Mouse (Mus musculus) embryonic facial prominence, embryonic 10.5 days (tissue): ENCODE measurements around the gene Trank1. TPM values are rescaled to one million over a fixed set of nuclear protein-coding genes. Genes with fewer than 3 reads are reported as not detected.
A peak's percentile ranks its signal among the peaks of the same experiment; 100 is the strongest.

ENCODE experiments used
- DNase-seq: peaks from one replicate; pipeline ENCODE4 v3.0.0-alpha.2; 2017; ENCODE audit warnings: low spot score
- H3K27ac ChIP-seq: fragments of 300-500 bp; sonication (generic); replicated peaks from 2 replicates; pipeline ENCODE4 v1.5.1; 2016; ENCODE audit warnings: mild to moderate bottlenecking
- H3K27me3 ChIP-seq: fragments of 300-500 bp; sonication (generic); replicated peaks from 2 replicates; pipeline ENCODE4 v1.6.1; 2016; ENCODE audit warnings: low read depth, mild to moderate bottlenecking; ENCODE audit not compliant: poor library complexity, severe bottlenecking
- H3K36me3 ChIP-seq: fragments of 300-500 bp; sonication (generic); replicated peaks from 2 replicates; pipeline ENCODE4 v1.6.1; 2016; ENCODE audit warnings: mild to moderate bottlenecking, moderate library complexity
- H3K4me1 ChIP-seq: fragments of 300-500 bp; sonication (generic); 2 replicates; pipeline ENCODE4 v1.6.1; 2016
- H3K4me3 ChIP-seq: fragments of 300-500 bp; sonication (generic); 2 replicates; pipeline ENCODE4 v1.5.1; 2016; ENCODE audit warnings: mild to moderate bottlenecking, moderate library complexity
- H3K9me3 ChIP-seq: fragments of 300-500 bp; sonication (generic); 2 replicates; pipeline ENCODE4 v1.6.1; 2016; ENCODE audit warnings: mild to moderate bottlenecking
- WGBS: fragments of 180-500 bp; shearing (Covaris S2); methylation state at CpG from one replicate; pipeline ENCODE4 v1.1.7; 2016; 5-methylcytosine and 5-hydroxymethylcytosine counted together
- polyA plus RNA-seq: library from polyadenylated mRNA; unstranded; fragments of >200 nt; fragmentation: Nextera tagmentation; extraction: Ambion mirVana; gene quantifications from 2 replicates; pipeline ENCODE4 v1.2.1, GENCODE M21; 2016

Gene Trank1
- polyA plus RNA-seq, 1 experiment from 2014 or later: 0.09 TPM

DNA sequence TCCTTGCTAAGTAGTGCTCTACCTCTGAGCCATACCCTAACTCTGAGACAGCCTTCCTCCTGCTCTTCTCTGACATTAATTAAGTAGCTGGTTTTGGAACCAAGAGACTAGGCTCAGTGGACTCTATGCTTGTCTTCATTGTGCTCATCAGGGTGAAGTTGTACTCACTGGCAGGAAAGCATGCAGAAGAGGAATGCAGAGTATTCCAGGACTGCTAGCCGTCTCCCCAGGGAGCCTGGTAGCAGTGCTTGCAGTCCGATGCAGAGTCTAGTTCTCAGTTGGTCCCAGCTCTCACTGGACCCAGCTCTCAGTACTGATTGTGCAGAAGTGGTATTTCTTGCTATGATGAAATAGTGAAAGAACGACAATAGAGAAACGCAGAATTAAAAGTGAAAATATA is 43.5 kb downstream of the Trank1 start:
- no peaks in the 10 kb centered on the region for H3K36me3 ChIP-seq
- no peaks in the 10 kb centered on the region for H3K27me3 ChIP-seq
- peaks cover 11% of the 10 kb centered on the region; the same call in 1 of the 2 replicates for H3K4me1 ChIP-seq
- H3K9me3 ChIP-seq: no peaks in the 10 kb centered on the region
- WGBS: 52% methylated on average over 4 of the region's 4 CpGs
- H3K4me3 ChIP-seq: no peak overlapping the region
- no peak overlapping the region for H3K27ac ChIP-seq
- no peak for DNase-seq

DNA sequence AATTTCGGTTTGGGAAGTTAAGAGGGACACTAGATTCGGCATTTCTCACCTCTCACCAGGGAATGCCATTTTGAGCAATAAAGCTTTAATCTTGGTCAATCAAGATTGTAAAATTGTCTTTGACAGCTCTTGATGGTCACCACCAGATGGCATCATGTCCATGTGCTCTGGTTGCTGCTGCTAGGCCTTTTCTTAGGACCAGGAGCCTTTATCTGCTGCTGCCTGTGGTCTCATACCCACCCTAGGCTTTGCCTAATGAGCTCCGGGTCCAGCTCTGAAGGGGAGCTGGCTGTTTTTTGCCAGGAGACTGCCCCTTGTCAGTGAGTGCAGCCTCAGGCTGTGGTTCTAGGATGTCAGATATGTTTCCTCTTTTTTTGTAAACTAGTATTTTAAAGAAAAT is 44.8 kb downstream of the Trank1 start:
- H3K27ac ChIP-seq: no peak overlapping the region
- WGBS: 40% methylated on average over 3 of the region's 3 CpGs
- H3K9me3 ChIP-seq: no peaks in the 10 kb centered on the region

DNA sequence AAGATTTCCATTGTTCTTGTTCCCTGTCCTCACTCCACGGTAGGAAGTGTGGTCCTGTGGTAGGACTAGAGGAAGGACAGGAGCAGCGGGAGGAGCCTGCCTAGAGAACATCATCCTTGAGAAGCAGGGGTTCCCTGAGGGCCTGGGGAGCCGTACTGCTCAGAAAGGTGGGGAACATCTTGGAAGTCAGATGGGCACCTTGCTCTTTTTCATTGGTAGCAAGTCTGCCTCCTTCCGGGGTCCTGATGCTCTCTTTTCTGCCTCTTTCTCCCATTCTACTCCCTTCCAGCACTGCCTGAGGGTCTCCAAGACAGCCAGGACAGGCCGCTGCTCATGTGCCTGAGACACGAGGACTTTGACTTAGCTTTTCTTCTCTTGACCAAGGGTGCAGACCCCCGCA is 52.1 kb downstream of the Trank1 start:
- 69% methylated on average over 7 of the region's 7 CpGs for WGBS
- no peak for DNase-seq

More for the DNA sequence above, 44.8 kb downstream of the Trank1 start:
- Histone ChIP-seq H3K27me3 (no peaks in the 10 kb centered on the region), H3K36me3 (no peaks in the 10 kb centered on the region), H3K4me1 (peaks cover 11% of the 10 kb centered on the region; the same call in 1 of the 2 replicates), H3K4me3 (no peak overlapping the region)
- DNase-seq: peak; percentile 35

DNA sequence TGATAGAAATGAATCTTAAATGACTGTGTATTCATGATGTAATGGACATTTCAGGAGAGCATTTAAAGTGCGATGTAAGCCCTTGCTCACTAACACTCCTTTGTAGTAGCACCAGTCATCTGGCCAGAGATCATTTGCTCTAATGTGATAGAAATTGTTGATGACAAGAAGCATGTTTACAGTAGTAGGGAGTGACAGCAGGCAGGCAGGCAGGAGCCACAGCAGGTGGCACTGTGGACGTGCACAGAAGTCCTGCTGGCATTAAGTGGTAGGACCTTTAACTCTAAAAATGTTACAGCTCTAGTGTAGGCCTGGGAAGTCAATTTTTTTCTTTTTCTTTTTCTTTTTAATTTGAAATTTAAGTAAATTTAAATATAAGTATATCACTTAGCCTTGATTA is 56.2 kb downstream of the Trank1 start:
- Histone ChIP-seq H3K36me3 (no peaks in the 10 kb centered on the region), H3K27me3 (no peaks in the 10 kb centered on the region), H3K27ac (no peak overlapping the region), H3K9me3 (no peaks in the 10 kb centered on the region), H3K4me3 (no peak overlapping the region), H3K4me1 (peaks cover 10% of the 10 kb centered on the region)
- no peak for DNase-seq
- WGBS: 70% methylated on average over 2 of the region's 2 CpGs

More for the DNA sequence above, 52.1 kb downstream of the Trank1 start:
- Histone ChIP-seq H3K4me3 (no peak overlapping the region), H3K27ac (peak overlapping the region; percentile 54), H3K9me3 (no peaks in the 10 kb centered on the region), H3K4me1 (peaks cover 14% of the 10 kb centered on the region), H3K27me3 (no peaks in the 10 kb centered on the region), H3K36me3 (no peaks in the 10 kb centered on the region)

DNA sequence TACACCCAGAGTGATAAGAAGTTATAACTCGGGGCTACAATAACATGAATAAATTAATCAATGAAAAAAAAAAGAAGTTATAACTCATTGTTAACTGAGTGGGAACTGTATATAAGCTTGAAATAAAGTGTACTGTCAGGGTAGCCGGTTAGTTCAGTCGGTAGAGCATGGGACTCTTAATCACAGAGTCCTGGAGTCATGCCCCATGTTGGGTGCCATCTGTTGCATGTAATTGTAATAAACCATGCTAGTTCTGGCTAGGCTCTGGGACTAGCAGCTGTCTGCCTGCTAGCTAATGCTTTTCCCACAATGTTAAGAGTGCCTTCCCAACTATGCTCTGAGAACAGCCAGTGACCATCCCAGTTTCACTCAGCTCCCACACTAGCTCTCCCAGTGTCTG is 60.5 kb downstream of the Trank1 start:
- H3K4me3 ChIP-seq: no peak overlapping the region
- DNase-seq: no peak
- no peaks in the 10 kb centered on the region for H3K36me3 ChIP-seq
- H3K4me1 ChIP-seq: no peaks in the 10 kb centered on the region
- no peaks in the 10 kb centered on the region for H3K27me3 ChIP-seq
- no peaks in the 10 kb centered on the region for H3K9me3 ChIP-seq
- H3K27ac ChIP-seq: no peak overlapping the region
- 87% methylated on average over 3 of the region's 3 CpGs for WGBS

DNA sequence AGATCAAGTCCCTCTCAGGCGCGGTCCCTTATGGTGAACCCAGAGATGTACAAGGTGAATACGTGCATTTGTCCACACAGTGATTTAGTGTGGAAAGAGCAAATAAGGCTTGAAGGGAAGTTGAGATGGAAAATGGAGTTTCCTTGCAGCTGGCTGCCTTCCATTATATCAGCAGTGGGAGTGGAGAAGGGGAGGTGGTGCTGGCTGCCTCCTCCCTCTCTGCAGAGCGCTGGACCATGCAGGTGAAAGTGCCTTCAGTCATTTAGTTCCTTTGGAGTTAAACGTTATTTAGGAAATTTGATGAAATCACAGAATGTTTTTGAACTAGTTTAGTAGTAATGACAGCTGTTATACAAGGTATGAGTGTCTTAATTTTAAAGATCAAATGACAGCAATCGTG is 66.3 kb downstream of the Trank1 start:
- DNase-seq: no peak
- Histone ChIP-seq H3K9me3 (no peaks in the 10 kb centered on the region), H3K27ac (no peak overlapping the region), H3K36me3 (no peaks in the 10 kb centered on the region), H3K4me1 (no peaks in the 10 kb centered on the region), H3K4me3 (no peak overlapping the region), H3K27me3 (no peaks in the 10 kb centered on the region)
- 85% methylated on average over 6 of the region's 6 CpGs for WGBS

DNA sequence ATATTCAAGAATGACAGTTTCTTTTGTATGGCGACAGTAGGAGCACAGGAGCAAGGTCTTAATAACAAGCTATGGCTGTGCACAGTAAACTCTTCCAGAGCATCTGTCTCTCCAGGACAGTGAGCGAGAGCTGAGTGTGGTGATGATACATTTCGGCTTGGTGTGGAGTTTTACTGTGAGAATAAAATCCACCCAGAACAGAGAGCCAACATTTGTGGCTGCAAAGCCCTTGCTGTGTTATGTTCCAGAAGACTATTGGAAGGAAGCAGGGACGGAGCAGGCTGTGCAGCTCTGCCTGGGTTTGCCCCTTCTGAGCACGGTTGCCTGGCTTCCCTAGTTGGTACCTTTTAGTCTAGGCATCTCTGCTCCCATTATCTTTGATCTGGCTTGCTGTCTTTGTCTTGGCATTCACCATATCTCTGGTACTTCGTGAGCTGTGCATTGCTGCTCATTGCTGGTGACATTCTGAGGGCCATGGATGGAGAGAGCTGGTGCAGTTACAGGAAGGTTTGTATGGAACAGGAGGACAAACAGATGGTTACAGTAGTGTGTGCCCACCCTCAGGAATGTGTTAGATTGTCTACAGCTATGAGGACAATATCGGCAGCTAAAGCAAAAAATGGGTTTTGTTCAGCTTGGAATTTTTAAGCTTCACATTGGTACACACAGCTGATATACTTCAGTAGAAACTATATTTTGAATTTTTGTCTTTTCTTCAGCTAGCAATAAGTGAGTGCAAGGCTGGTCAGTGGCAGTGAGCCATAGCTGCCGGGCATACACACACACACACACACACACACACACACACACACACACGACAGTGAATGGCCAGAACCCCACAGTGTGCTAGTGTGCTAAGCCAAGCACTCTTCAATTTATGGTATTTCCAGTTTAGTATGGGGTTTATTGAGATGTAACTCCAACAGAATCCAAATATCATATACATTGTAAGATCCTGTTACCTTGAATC is 69.8 kb downstream of the Trank1 start:
- no peaks in the 10 kb centered on the region for H3K9me3 ChIP-seq
- no peak overlapping the region for H3K27ac ChIP-seq
- WGBS: 85% methylated on average over 9 of the region's 9 CpGs
- H3K27me3 ChIP-seq: no peaks in the 10 kb centered on the region
- DNase-seq: no peak
- no peaks in the 10 kb centered on the region for H3K36me3 ChIP-seq
- H3K4me3 ChIP-seq: no peak overlapping the region
- no peaks in the 10 kb centered on the region; the same call in 1 of the 2 replicates for H3K4me1 ChIP-seq

DNA sequence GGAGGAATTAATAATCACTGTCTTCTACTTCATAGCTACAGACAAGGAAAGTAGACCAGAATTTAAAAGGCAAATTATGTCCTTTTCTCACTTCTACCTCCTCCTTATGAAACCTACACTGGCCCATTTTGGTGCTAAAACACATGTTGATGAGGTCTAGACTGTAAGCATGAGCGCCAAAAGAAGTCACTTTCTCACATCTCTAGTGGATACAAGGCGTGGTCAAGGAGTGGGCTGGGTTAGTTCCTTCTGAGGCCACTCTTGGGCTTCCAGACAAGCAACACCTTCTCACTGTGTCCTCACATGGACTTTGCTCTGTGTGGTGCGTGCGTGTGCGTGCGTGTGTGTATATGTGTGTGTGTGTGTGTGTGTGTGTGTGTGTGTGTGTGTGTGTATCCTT is 70.9 kb downstream of the Trank1 start:
- H3K4me1 ChIP-seq: no peaks in the 10 kb centered on the region; the same call in 1 of the 2 replicates
- DNase-seq: no peak
- WGBS: 93% methylated on average over 6 of the region's 6 CpGs

DNA sequence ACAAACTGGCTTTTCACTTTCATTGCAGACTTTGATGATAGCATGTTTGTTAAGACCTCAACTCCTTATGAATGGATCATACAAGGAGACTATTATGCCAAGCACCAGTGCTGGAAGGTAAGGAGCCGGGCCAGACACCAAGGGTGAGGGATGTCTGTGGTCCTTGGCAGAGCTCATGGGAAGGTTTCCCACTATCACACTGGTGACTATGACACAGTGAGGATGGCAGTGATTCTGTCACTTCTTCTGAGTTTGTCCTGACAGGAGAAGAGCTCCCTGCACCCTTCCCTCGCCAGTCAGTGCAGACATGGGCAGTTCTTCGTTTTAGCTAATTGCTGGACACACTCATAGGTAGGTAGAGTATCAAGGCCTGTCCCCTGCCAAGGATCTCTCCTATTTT is 71.5 kb downstream of the Trank1 start:
- H3K4me3 ChIP-seq: no peak overlapping the region
- H3K27me3 ChIP-seq: no peaks in the 10 kb centered on the region
- no peaks in the 10 kb centered on the region; the same call in 1 of the 2 replicates for H3K4me1 ChIP-seq
- H3K27ac ChIP-seq: no peak overlapping the region
- no peaks in the 10 kb centered on the region for H3K36me3 ChIP-seq
- WGBS: 89% methylated on average over 3 of the region's 3 CpGs
- no peak for DNase-seq
- no peaks in the 10 kb centered on the region for H3K9me3 ChIP-seq

More for the DNA sequence above, 70.9 kb downstream of the Trank1 start:
- no peaks in the 10 kb centered on the region for H3K27me3 ChIP-seq
- H3K36me3 ChIP-seq: no peaks in the 10 kb centered on the region
- H3K9me3 ChIP-seq: no peaks in the 10 kb centered on the region
- no peak overlapping the region for H3K4me3 ChIP-seq
- no peak overlapping the region for H3K27ac ChIP-seq

DNA sequence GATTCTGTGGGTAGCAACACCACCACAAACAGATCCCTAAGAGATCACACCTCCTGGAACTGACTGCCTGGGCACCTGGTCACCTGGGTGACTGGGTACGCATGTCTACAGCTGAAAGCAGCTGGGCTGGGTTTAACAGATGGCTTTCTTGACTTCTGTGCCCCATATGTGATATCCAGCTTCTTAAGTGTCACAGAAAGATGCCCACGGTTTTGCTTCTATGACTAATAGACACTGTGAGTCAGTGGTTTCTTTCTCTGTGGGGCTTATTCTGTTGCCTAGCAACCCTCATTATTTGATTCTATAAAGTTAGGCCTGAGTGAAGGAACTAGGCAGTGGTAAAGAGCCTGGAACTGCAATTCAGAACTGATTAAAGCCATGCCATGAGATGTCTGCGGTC is 72.2 kb downstream of the Trank1 start:
- no peak overlapping the region for H3K27ac ChIP-seq
- no peak for DNase-seq
- H3K27me3 ChIP-seq: no peaks in the 10 kb centered on the region
- no peaks in the 10 kb centered on the region for H3K36me3 ChIP-seq
- no peaks in the 10 kb centered on the region for H3K9me3 ChIP-seq
- H3K4me1 ChIP-seq: no peaks in the 10 kb centered on the region; the same call in 1 of the 2 replicates
- no peak overlapping the region for H3K4me3 ChIP-seq
- WGBS: 75% methylated on average over 3 of the region's 3 CpGs

DNA sequence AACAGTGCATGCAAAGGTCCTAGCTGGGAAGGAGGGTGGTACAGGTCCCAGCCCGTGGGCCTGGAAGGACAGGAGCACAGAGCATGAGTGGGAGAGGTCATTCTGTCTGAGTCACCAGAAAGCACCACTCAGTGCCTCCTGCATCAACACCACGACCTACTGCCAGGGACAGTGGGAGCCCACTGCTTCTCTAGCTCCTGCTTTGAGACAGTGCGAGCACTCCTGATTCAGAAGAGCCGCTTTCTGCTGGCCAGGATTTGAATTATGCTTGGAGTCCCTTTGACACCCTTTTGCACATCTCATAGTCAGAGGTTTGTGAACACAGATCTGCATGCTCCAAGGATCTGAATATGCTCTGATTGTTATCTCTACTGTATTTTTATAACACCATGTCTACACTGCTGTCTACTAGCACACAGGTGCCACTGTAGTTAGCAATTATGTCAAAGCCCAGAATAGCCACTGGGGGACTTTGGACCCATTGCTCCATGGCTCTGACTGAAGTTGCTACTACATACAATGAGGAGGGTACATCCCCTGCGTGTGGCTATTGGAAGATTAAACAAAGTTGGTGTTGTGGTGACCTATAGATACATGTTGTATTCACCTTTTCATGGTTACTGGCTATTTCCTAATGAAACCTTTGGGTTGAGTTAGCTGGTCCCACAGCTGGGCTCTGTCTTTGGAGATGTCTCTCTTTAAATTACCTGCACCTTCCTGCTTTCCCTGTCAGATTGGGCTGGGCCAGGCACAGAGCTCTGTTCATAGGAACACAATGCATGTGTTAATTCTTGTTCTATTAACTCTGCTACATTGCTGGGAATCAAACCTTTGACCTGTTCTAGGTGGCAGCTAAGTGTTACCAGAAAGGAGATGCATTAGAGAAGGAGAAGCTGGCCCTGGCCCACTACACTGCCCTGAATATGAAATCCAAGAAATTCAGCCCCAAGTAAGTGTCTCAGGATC is 74.3 kb downstream of the Trank1 start:
- WGBS: 83% methylated on average over 5 of the region's 5 CpGs
- Histone ChIP-seq H3K36me3 (no peaks in the 10 kb centered on the region), H3K27me3 (no peaks in the 10 kb centered on the region), H3K9me3 (no peaks in the 10 kb centered on the region), H3K4me3 (no peak overlapping the region), H3K4me1 (no peaks in the 10 kb centered on the region; the same call in 1 of the 2 replicates), H3K27ac (no peak overlapping the region)
- DNase-seq: no peak

DNA sequence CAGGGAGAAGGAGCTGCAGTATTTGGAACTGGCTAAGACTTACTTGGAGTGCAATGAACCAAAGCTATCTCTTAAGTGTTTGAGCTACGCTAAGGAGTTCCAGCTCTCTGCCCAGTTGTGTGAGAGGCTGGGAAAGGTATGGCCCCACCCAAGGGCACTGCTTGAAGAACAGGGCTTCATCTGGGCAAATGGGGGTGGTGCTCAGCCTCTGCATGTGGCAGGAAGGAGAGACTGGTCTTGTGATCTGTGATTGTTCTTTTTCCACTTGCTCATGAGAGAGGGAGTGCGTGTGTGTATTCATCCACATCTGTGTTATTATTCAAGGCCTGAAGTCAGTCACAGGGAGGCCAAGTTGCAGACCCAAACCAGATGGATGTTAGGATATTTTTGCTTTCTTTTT is 75.0 kb downstream of the Trank1 start:
- no peak overlapping the region for H3K4me3 ChIP-seq
- H3K27ac ChIP-seq: no peak overlapping the region
- H3K36me3 ChIP-seq: no peaks in the 10 kb centered on the region
- 81% methylated on average over 2 of the region's 2 CpGs for WGBS
- no peak for DNase-seq
- H3K4me1 ChIP-seq: no peaks in the 10 kb centered on the region; the same call in 1 of the 2 replicates
- H3K9me3 ChIP-seq: no peaks in the 10 kb centered on the region
- H3K27me3 ChIP-seq: no peaks in the 10 kb centered on the region
